Mouse (Mus musculus) lung, postnatal 0 days (tissue): ENCODE results near the gene Guca2b. TPM values are rescaled to one million over a fixed set of nuclear protein-coding genes. Genes with fewer than 3 reads are reported as not detected.

Experiments
- ATAC-seq: fragments of 200-750 bp; cut with Nextera tagmentation; 2 replicates; pipeline ENCODE4 v1.8.0; 2017; ENCODE audit warnings: moderate library complexity
- DNase-seq: peaks from one replicate; pipeline ENCODE4 v3.0.0-alpha.2; 2016; ENCODE audit warnings: low spot score
- H3K27ac ChIP-seq: fragments of 300-500 bp; sonication (generic); 2 replicates; pipeline ENCODE4 v1.5.1; 2014; ENCODE audit warnings: antibody characterized with exemption, mild to moderate bottlenecking, low read length, mixed read lengths
- H3K27me3 ChIP-seq: fragments of 300-500 bp; sonication (generic); replicated peaks from 2 replicates; pipeline ENCODE4 v1.6.1; 2014; ENCODE audit warnings: low read length, mixed read lengths; ENCODE audit not compliant: insufficient read depth
- H3K36me3 ChIP-seq: fragments of 300-500 bp; sonication (generic); 2 replicates; pipeline ENCODE4 v1.6.1; 2014; ENCODE audit warnings: low read length, mixed read lengths; ENCODE audit not compliant: insufficient read depth
- H3K4me1 ChIP-seq: fragments of 300-500 bp; sonication (generic); 2 replicates; pipeline ENCODE4 v1.6.1; 2014; ENCODE audit warnings: antibody characterized with exemption, low read depth, low read length, mixed read lengths; ENCODE audit not compliant: insufficient read depth
- H3K4me2 ChIP-seq: fragments of 300-500 bp; sonication (generic); replicated peaks from 2 replicates; pipeline ENCODE4 v1.6.1; 2014; ENCODE audit warnings: low read depth, mild to moderate bottlenecking, low read length, moderate library complexity, mixed read lengths
- H3K4me3 ChIP-seq: fragments of 300-500 bp; sonication (generic); 2 replicates; pipeline ENCODE4 v1.5.1; 2014; ENCODE audit warnings: low read depth, low read length
- H3K9ac ChIP-seq: fragments of 300-500 bp; sonication (generic); replicated peaks from 2 replicates; pipeline ENCODE4 v1.6.1; 2014; ENCODE audit warnings: low read depth, mild to moderate bottlenecking
- H3K9me3 ChIP-seq: fragments of 300-500 bp; sonication (generic); 2 replicates; pipeline ENCODE4 v1.6.1; 2016; ENCODE audit warnings: low read length, mixed read lengths
- CTCF ChIP-seq: IDR thresholded peaks from 2 replicates; pipeline ENCODE4 v1.5.1; 2016; ENCODE audit warnings: antibody characterized with exemption, mild to moderate bottlenecking
- EP300 ChIP-seq: IDR thresholded peaks from 2 replicates; pipeline ENCODE4 v1.6.1; 2016; ENCODE audit warnings: antibody characterized with exemption, mild to moderate bottlenecking, control low read depth
- WGBS: fragments of 180-500 bp; shearing (Covaris S2); extraction: QIAGEN DNeasy Blood & Tissue Kit; methylation state at CpG from one replicate; pipeline ENCODE4 v1.1.7; 2014; 5-methylcytosine and 5-hydroxymethylcytosine counted together
- polyA plus RNA-seq: library from polyadenylated mRNA; unstranded; fragments of >200 nt; fragmentation: Nextera tagmentation; extraction: Ambion mirVana; gene quantifications from 2 replicates; pipeline ENCODE4 v1.2.1, GENCODE M21; 2015

Gene Guca2b
- polyA plus RNA-seq, 1 experiment from 2014 or later, result not detected

DNA sequence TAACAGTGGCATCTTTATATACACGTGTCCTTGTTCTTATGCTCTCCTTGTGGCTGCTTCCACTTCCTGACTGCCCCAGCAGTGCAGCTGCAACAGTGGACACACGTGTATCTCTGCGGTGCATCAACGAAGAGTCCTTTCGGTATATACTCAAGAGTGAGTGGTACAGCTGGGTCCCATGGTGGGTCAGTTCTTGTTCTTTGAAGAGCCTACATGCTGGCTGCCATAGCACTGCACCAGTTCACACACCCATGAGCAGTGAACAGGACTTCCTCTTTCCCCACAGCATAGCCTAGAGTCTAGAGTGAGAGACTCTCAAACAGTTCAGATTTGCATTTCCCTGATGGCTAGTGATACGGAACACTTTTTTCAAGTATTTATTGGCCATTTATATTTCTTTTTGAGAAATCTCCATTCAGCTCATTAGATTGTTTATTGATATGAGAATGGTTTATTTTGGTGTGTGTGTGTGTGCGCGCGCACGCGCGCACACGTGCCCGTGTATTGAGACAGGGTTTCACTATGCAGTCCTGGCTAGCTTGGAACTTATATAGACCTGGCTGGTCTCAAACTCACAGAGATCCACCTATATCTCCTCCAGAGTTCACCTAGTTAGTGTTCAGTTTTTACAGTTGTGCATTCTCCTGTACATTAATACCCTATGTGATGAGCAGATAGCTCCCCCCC lies 4.8 kb upstream of the Guca2b start:
- no peaks in the 10 kb centered on the region for H3K4me1 ChIP-seq
- H3K9ac ChIP-seq, result no peak overlapping the region
- no peaks in the 10 kb centered on the region for H3K27me3 ChIP-seq
- H3K36me3 ChIP-seq, result no peaks in the 10 kb centered on the region
- H3K27ac ChIP-seq, result no peak overlapping the region
- TF ChIP-seq CTCF, result no peak
- TF ChIP-seq EP300, result no peak
- WGBS, result 89% methylated on average over 14 of the region's 14 CpGs
- no peaks in the 10 kb centered on the region for H3K9me3 ChIP-seq
- no peak overlapping the region for H3K4me2 ChIP-seq
- H3K4me3 ChIP-seq, result no peak overlapping the region
- no peak for DNase-seq
- no peak for ATAC-seq

DNA sequence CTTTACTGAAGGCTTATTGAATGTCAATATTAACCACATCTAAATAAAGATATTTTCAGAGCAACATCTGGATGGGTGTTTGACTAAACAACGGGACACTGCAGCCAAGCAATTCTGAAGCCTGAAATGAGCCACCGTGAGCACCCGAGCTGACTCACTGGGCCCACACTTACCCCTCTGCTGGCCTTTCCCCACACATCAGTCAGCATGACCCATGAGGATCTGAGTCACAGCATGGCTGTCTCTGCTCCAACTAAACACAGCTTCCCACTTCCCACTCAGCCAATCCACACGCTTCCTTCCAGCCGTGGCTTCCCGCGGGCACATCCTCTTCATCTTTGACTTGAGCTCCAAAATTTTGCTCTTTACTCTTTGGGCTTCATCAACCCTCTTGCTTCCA lies 4.2 kb upstream of the Guca2b start:
- Histone ChIP-seq H3K9ac (no peak overlapping the region), H3K4me3 (no peak overlapping the region), H3K4me2 (no peak overlapping the region), H3K9me3 (no peaks in the 10 kb centered on the region), H3K36me3 (no peaks in the 10 kb centered on the region), H3K4me1 (no peaks in the 10 kb centered on the region), H3K27ac (no peak overlapping the region), H3K27me3 (no peaks in the 10 kb centered on the region)
- WGBS, result 65% methylated on average over 7 of the region's 7 CpGs
- ATAC-seq, result peak; percentile 37; the same call in 1 of the 2 replicates
- DNase-seq, result no peak
- no peak for TF ChIP-seq CTCF
- no peak for TF ChIP-seq EP300

DNA sequence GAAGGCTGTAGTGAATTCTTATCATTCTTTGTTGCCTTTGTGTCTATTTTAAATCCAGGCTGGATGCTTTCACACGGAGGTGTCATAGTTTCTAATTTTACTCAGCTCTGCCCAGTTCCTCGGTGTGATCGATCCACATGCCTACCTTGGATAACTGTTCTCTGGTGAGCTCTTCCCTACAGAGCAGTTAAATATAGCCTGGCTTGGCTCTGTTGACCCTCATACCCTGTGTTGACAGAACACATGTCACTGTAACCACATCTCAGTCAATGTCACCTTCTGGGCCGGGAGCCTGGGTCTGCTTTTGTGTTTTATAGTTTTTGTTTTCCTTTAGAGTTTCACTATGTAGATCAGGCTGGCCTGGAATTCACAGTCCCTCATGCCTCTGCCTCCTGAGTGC lies 3.4 kb upstream of the Guca2b start:
- DNase-seq, result no peak
- TF ChIP-seq EP300, result no peak
- no peak for TF ChIP-seq CTCF
- no peak overlapping the region for H3K27ac ChIP-seq
- H3K27me3 ChIP-seq, result no peaks in the 10 kb centered on the region
- no peaks in the 10 kb centered on the region for H3K9me3 ChIP-seq
- H3K9ac ChIP-seq, result no peak overlapping the region
- H3K4me1 ChIP-seq, result no peaks in the 10 kb centered on the region
- H3K4me3 ChIP-seq, result no peak overlapping the region
- 56% methylated on average over 4 of the region's 4 CpGs for WGBS
- H3K4me2 ChIP-seq, result no peak overlapping the region
- no peak for ATAC-seq
- H3K36me3 ChIP-seq, result no peaks in the 10 kb centered on the region

DNA sequence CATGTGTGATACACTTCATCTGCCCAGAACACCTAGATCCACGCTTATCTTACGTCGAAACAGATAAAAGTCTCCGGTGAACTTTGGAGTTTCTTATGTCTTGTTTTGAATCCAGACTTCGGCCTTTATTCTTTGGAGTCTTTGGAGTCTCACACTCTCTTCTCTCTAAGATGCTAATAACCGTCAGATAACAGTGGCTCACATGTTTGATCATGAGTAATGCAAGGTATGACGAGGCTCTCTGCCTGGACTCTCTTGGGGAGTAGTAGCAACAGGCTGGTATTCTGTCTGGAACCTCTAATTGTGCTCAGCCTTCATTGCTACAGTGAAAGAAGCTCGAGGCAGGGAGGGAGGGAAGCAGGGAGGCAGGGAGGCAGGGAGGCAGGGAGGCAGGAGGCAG lies 1.3 kb upstream of the Guca2b start:
- 74% methylated on average over 8 of the region's 8 CpGs for WGBS
- no peak overlapping the region for H3K9ac ChIP-seq
- DNase-seq, result no peak
- H3K4me1 ChIP-seq, result no peaks in the 10 kb centered on the region
- H3K9me3 ChIP-seq, result no peaks in the 10 kb centered on the region
- H3K4me3 ChIP-seq, result no peak overlapping the region
- H3K4me2 ChIP-seq, result no peak overlapping the region
- no peak for ATAC-seq
- no peak overlapping the region for H3K27ac ChIP-seq
- TF ChIP-seq CTCF, result no peak
- TF ChIP-seq EP300, result no peak
- no peaks in the 10 kb centered on the region for H3K36me3 ChIP-seq
- no peaks in the 10 kb centered on the region for H3K27me3 ChIP-seq

DNA sequence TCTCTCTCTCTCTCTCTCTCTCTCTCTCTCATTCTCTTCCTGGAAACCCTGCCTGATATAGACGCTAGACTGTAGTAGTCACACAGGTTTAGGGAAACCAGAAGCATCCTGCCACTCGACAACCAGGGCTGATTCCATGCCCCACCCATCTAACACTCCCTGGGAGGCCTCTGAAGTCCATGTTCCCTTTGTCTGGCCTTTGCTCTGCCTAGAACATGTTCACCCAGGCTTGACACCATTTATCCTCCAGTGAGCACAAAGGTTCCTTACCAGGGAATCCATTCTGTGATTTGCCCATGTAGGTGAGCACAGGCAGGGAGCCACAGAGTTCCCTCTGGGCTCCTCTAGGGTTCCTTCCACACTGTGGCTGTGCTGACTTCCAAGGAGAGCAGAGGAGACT lies 508 bp downstream of the Guca2b start:
- TF ChIP-seq CTCF (no peak), EP300 (no peak)
- Histone ChIP-seq H3K4me2 (no peak overlapping the region), H3K36me3 (no peaks in the 10 kb centered on the region), H3K9me3 (no peaks in the 10 kb centered on the region), H3K4me1 (no peaks in the 10 kb centered on the region), H3K27me3 (no peaks in the 10 kb centered on the region), H3K4me3 (no peak overlapping the region), H3K9ac (no peak overlapping the region), H3K27ac (no peak overlapping the region)
- ATAC-seq, result no peak
- WGBS, result 38% methylated on average over 2 of the region's 2 CpGs
- DNase-seq, result no peak

DNA sequence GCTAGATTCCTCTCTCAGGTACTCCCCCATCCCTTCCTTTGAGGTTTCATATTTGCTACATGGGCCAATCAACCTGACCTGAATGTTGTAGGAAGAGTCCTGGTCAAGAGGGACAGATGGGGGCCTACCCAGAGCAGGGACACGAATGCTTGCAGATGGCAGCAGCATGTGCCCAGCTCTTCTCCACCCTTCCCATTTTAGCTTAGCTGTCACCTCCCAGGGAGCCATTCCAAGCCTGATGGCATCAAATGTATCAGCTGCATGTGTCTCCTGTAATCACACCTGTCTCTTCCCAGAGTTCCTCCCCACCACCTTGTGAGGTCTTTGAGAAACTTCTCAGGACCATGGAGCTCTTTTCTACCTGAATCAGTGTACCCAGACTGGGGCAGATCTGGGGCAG lies 1.7 kb downstream of the Guca2b start:
- Histone ChIP-seq H3K27ac (no peak overlapping the region), H3K4me1 (no peaks in the 10 kb centered on the region), H3K9me3 (no peaks in the 10 kb centered on the region), H3K36me3 (no peaks in the 10 kb centered on the region), H3K9ac (no peak overlapping the region), H3K4me3 (no peak overlapping the region), H3K4me2 (no peak overlapping the region), H3K27me3 (no peaks in the 10 kb centered on the region)
- 100% methylated on average over 1 of the region's 1 CpGs for WGBS
- DNase-seq, result no peak
- ATAC-seq, result no peak
- TF ChIP-seq CTCF, result no peak

DNA sequence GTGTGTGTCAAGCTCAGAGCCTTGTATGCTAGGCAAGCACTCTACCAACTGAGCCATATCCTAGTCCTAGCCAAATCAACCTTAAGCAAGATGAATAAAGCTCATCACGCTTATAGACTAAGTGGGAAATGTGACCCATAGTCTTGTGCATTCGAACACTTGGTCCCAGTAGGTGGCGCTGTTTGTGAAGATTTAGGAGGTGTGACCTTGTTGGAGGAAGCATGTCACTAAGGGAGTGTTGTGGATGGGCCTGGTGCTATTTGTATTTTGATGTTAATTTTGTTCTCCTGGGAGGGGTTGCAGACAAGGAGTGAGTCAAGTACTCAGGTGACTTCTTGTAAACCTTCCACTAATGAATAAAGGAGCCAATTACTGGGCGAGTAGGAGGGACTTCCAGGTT lies 16.1 kb downstream of the Guca2b start:
- H3K36me3 ChIP-seq, result no peaks in the 10 kb centered on the region
- no peak overlapping the region for H3K4me3 ChIP-seq
- TF ChIP-seq EP300 (no peak), CTCF (0 out of 2 replicates have a peak, but pooled peaks have one; percentile 11)
- H3K9me3 ChIP-seq, result no peaks in the 10 kb centered on the region
- 84% methylated on average over 4 of the region's 4 CpGs for WGBS
- no peak for DNase-seq
- H3K27ac ChIP-seq, result no peak overlapping the region
- no peaks in the 10 kb centered on the region for H3K4me1 ChIP-seq
- no peaks in the 10 kb centered on the region for H3K27me3 ChIP-seq
- no peak for ATAC-seq
- H3K4me2 ChIP-seq, result no peak overlapping the region
- H3K9ac ChIP-seq, result no peak overlapping the region
